Mouse (Mus musculus) CH12.LX (cell line): ENCODE results near the gene Ccser1.

Experiments
- E2F4 ChIP-seq: IDR thresholded peaks from 2 replicates; pipeline ENCODE4 v1.6.1; 2011; ENCODE audit warnings: low read depth, low read length, improper control_type of control experiment; ENCODE audit not compliant: insufficient replicate concordance
- NELFE ChIP-seq: IDR thresholded peaks from 2 replicates; pipeline ENCODE4 v1.6.1; 2011; ENCODE audit warnings: low read depth, low read length, improper control_type of control experiment

- TF ChIP-seq NELFE (no peak), E2F4 (no peak)
Measured at GRCm38 (mm10) chr6:61166891-61167290, 13.2 kb upstream of the Ccser1 start.
